In genomic region chr1:138996663-138997062, GRCm38 (mm10) we compare ENCODE assay signal across 24 mouse cellular contexts. TPM values are rescaled to one million over a fixed set of nuclear protein-coding genes. Genes with fewer than 3 reads are reported as not detected.
DNase-seq lines count a peak whose midpoint lies in the region; ATAC-seq and TF ChIP-seq lines count a peak whose summit lies in the region.
"Had no signal": no experiment of that assay in that cellular context is flagged by ENCODE, and none has a peak within 500 bp of the region (broad histone marks: within the 10 kb centered on the region; RNA-seq: fewer than 3 reads in every experiment).

No protein-coding gene starts in this region.

- TF ChIP-seq CTCF in intestine, postnatal 0 days (IDR thresholded peaks at IDR 0.05; ENCODE audit: low read depth): no peak
- TF ChIP-seq CTCF in testis, adult 2 months (IDR thresholded peaks at IDR 0.05; ENCODE audit: control insufficient read depth, insufficient read depth, insufficient replicate concordance, low read depth, low read length): no peak

- no peak overlapping the region for H3K27ac ChIP-seq in intestine, embryonic 14.5 days (ENCODE audit: low read depth)
- no peak overlapping the region for H3K27ac ChIP-seq in intestine, postnatal 0 days (ENCODE audit: low read depth, low read length)
- H3K27ac ChIP-seq in testis, adult 2 months (ENCODE audit: control insufficient read depth, insufficient read depth, low read depth, low read length): no peak overlapping the region
- H3K27ac ChIP-seq: embryonic facial prominence, embryonic 10.5 days; embryonic facial prominence, embryonic 12.5 days; forebrain, embryonic 13.5 days; forebrain, embryonic 15.5 days had no signal

- no peak overlapping the region for H3K4me2 ChIP-seq in intestine, embryonic 14.5 days (ENCODE audit: low read length)
- no peak overlapping the region for H3K4me2 ChIP-seq in intestine, postnatal 0 days (replicated peaks; ENCODE audit: low read depth)
- H3K4me2 ChIP-seq: embryonic facial prominence, embryonic 12.5 days; forebrain, embryonic 13.5 days; forebrain, embryonic 15.5 days had no signal

- WGBS in intestine, embryonic 14.5 days: 91% methylated on average over 2 of the region's 2 CpGs
- WGBS in intestine, postnatal 0 days: 98% methylated on average over 2 of the region's 2 CpGs

- ATAC-seq in intestine, embryonic 14.5 days (replicated peaks; ENCODE audit: low FRiP score, low TSS enrichment, low read depth): no peak
- no peak for ATAC-seq in intestine, postnatal 0 days
- ATAC-seq in megakaryocyte, adult 5-6 weeks (ENCODE audit: poor library complexity, severe bottlenecking): no peak
- ATAC-seq: activated CD4-positive, CD25-positive, alpha-beta regulatory T cell, adult 4 months; CD4-positive, CD25-positive, alpha-beta regulatory T cell, adult 4 months; forebrain, embryonic 13.5 days; forebrain, embryonic 15.5 days; Patski had no signal

- TF ChIP-seq POLR2A in testis, adult 2 months (IDR thresholded peaks at IDR 0.05; ENCODE audit: control insufficient read depth, low read depth, low read length): peak; percentile 53; the same call in 1 of the 2 replicates

- no peak overlapping the region for H3K4me3 ChIP-seq in intestine, embryonic 14.5 days (ENCODE audit: low read depth, low read length)
- H3K4me3 ChIP-seq in intestine, postnatal 0 days (ENCODE audit: low read depth, low read length): no peak overlapping the region
- H3K4me3 ChIP-seq in megakaryocyte, embryonic 14.5 days (replicated peaks): peak overlapping the region; percentile 4
- H3K4me3 ChIP-seq in testis, adult 2 months (ENCODE audit: control insufficient read depth, low read depth, low read length): peak overlapping the region; percentile 10; the same call in 1 of the 2 replicates
- H3K4me3 ChIP-seq: embryonic facial prominence, embryonic 10.5 days; embryonic facial prominence, embryonic 12.5 days; forebrain, embryonic 13.5 days; forebrain, embryonic 15.5 days had no signal

- H3K4me1 ChIP-seq in intestine, embryonic 14.5 days (replicated peaks; ENCODE audit: control insufficient read depth, insufficient read depth, low read length): no peaks in the 10 kb centered on the region
- H3K4me1 ChIP-seq in intestine, postnatal 0 days (replicated peaks; ENCODE audit: control insufficient read depth, insufficient read depth, low read length): peaks cover 7% of the 10 kb centered on the region; the same call in 1 of the 2 replicates
- H3K4me1 ChIP-seq in megakaryocyte, embryonic 14.5 days: peaks cover 37% of the 10 kb centered on the region
- H3K4me1 ChIP-seq in testis, adult 2 months (ENCODE audit: control insufficient read depth, insufficient read depth, low read length): no peaks in the 10 kb centered on the region
- H3K4me1 ChIP-seq: embryonic facial prominence, embryonic 12.5 days had no signal

- H3K9me3 ChIP-seq in intestine, embryonic 14.5 days (ENCODE audit: control insufficient read depth, low read length): no peaks in the 10 kb centered on the region
- no peaks in the 10 kb centered on the region for H3K9me3 ChIP-seq in intestine, postnatal 0 days (ENCODE audit: control insufficient read depth)
- peaks cover 8% of the 10 kb centered on the region for H3K9me3 ChIP-seq in megakaryocyte, embryonic 14.5 days
- H3K9me3 ChIP-seq: embryonic facial prominence, embryonic 10.5 days; embryonic facial prominence, embryonic 12.5 days; forebrain, embryonic 13.5 days; forebrain, embryonic 15.5 days; G1E had no signal

- DNase-seq in intestine, embryonic 14.5 days (ENCODE audit: low spot score): peak; percentile 34
- DNase-seq in testis, postnatal 10 days (ENCODE audit: low spot score): no peak
- DNase-seq: adrenal gland, adult 8-10 months; adrenal gland, postnatal 14 days; adrenal gland, postnatal 36 days; B cell, adult 2 months; cerebellum, adult 11-12 months; cerebellum, adult 2 months; cerebellum, adult 9-10 months; cerebellum, postnatal 10 days; cerebellum, postnatal 25 days had no signal

- H3K9ac ChIP-seq in intestine, embryonic 14.5 days (ENCODE audit: low read length): no peak overlapping the region
- H3K9ac ChIP-seq in intestine, postnatal 0 days (ENCODE audit: low read depth, low read length): no peak overlapping the region
- H3K9ac ChIP-seq: embryonic facial prominence, embryonic 12.5 days; forebrain, embryonic 13.5 days; forebrain, embryonic 15.5 days had no signal

- no peaks in the 10 kb centered on the region for H3K27me3 ChIP-seq in intestine, embryonic 14.5 days (replicated peaks; ENCODE audit: control insufficient read depth, insufficient read depth, low read length)
- no peaks in the 10 kb centered on the region for H3K27me3 ChIP-seq in intestine, postnatal 0 days (replicated peaks; ENCODE audit: control insufficient read depth, insufficient read depth, low read length)
- no peaks in the 10 kb centered on the region for H3K27me3 ChIP-seq in megakaryocyte, embryonic 14.5 days (replicated peaks)
- no peaks in the 10 kb centered on the region for H3K27me3 ChIP-seq in testis, adult 2 months (ENCODE audit: control insufficient read depth, insufficient read depth, low read length)
- H3K27me3 ChIP-seq: CH12.LX; embryonic facial prominence, embryonic 12.5 days; forebrain, embryonic 13.5 days; forebrain, embryonic 15.5 days; Patski had no signal

- no peaks in the 10 kb centered on the region for H3K36me3 ChIP-seq in intestine, embryonic 14.5 days (ENCODE audit: control insufficient read depth, insufficient read depth, low read length)
- no peaks in the 10 kb centered on the region for H3K36me3 ChIP-seq in intestine, postnatal 0 days (ENCODE audit: control insufficient read depth, insufficient read depth)
- H3K36me3 ChIP-seq in megakaryocyte, embryonic 14.5 days (replicated peaks; ENCODE audit: low read length): peaks cover 17% of the 10 kb centered on the region
- no peaks in the 10 kb centered on the region for H3K36me3 ChIP-seq in testis, adult 2 months (ENCODE audit: control insufficient read depth, insufficient read depth, low read length)
- H3K36me3 ChIP-seq: embryonic facial prominence, embryonic 10.5 days; embryonic facial prominence, embryonic 12.5 days; forebrain, embryonic 15.5 days had no signal

RNA-seq across cellular contexts. Expression of gene Dennd1b, which starts 33.4 kb away (rescaled TPM):
- polyA plus RNA-seq in intestine, embryonic 14.5 days (2014; fragmentation: Nextera tagmentation; extraction: Ambion mirVana): 10.2 and 11.6 TPM in 2 replicates
- 18.3 and 19.1 TPM in 2 replicates for polyA plus RNA-seq in intestine, postnatal 0 days (2015; fragmentation: Nextera tagmentation; extraction: Ambion mirVana)
- 0.79 TPM in 1 of 2 replicates, not detected in the other for polyA plus RNA-seq in megakaryocyte, embryonic 14.5 days (2012; ENCODE audit: insufficient read depth, low replicate concordance)
- total RNA-seq in megakaryocyte, adult 5-6 weeks (2015): 26.2 and 28.1 TPM in 2 replicates
- total RNA-seq in megakaryocyte, adult 5-6 weeks (2017): 21.0 and 26.8 TPM in 2 replicates
- polyA plus RNA-seq in testis, adult 2 months (2012; rRNA removed): 5.6 and 5.8 TPM in 2 replicates

Comparison
In these comparisons a context has a peak if more than half of its experiments do, and no peak if none do; other contexts are left out.
1. H3K4me3 ChIP-seq: peak in megakaryocyte, embryonic 14.5 days (single experiment) and testis, adult 2 months (single experiment); none in intestine, embryonic 14.5 days (single experiment) and intestine, postnatal 0 days (single experiment).